Mouse (Mus musculus): Measurements from ENCODE around the gene Bcl2l1. TPM values are rescaled to one million over a fixed set of nuclear protein-coding genes. Genes with fewer than 3 reads are reported as not detected.

Gene Bcl2l1
- polyA plus RNA-seq, 1 experiment from 2014 or later, result 85.9 TPM

GRCm38 (mm10) chr2:152814213-152814874 lies 17.2 kb downstream of the Bcl2l1 start:
- H3K4me1 ChIP-seq (replicated peaks), result peaks cover 74% of the 10 kb centered on the region
- peaks cover 8% of the 10 kb centered on the region for H3K36me3 ChIP-seq
- peak; percentile 69 for ATAC-seq (ENCODE audit: insufficient number of reproducible peaks, low FRiP score)
- H3K9me3 ChIP-seq (replicated peaks), result no peaks in the 10 kb centered on the region
- peak overlapping the region; percentile 73 for H3K27ac ChIP-seq (ENCODE audit: poor library complexity, severe bottlenecking)
- no peaks in the 10 kb centered on the region for H3K27me3 ChIP-seq (replicated peaks)
- WGBS, result 49% methylated on average over 6 of the region's 6 CpGs
- H3K9ac ChIP-seq, result no peak overlapping the region
- H3K4me3 ChIP-seq, result no peak overlapping the region
- H3K4me2 ChIP-seq, result no peak overlapping the region

- Histone ChIP-seq H3K27ac (ENCODE audit: poor library complexity, severe bottlenecking) (0 out of 2 replicates have a peak overlapping the region, but pooled peaks have one; percentile 73), H3K36me3 (no peaks in the 10 kb centered on the region), H3K9ac (no peak overlapping the region), H3K9me3 (replicated peaks) (no peaks in the 10 kb centered on the region), H3K4me2 (no peak overlapping the region), H3K27me3 (replicated peaks) (no peaks in the 10 kb centered on the region), H3K4me3 (no peak overlapping the region), H3K4me1 (replicated peaks) (peaks cover 64% of the 10 kb centered on the region)
- WGBS, result 90% methylated on average over 1 of the region's 1 CpGs
- ATAC-seq (ENCODE audit: insufficient number of reproducible peaks, low FRiP score), result no peak
Measured at GRCm38 (mm10) chr2:152813232-152813631, 18.3 kb downstream of the Bcl2l1 start.

GRCm38 (mm10) chr2:152811336-152812165 lies 20.0 kb downstream of the Bcl2l1 start:
- 45% methylated on average over 3 of the region's 3 CpGs for WGBS
- no peaks in the 10 kb centered on the region for H3K27me3 ChIP-seq (replicated peaks)
- no peaks in the 10 kb centered on the region for H3K36me3 ChIP-seq
- no peak overlapping the region for H3K4me3 ChIP-seq
- H3K4me2 ChIP-seq, result no peak overlapping the region
- peak overlapping the region; percentile 40 for H3K27ac ChIP-seq (ENCODE audit: poor library complexity, severe bottlenecking)
- peak; percentile 79 for ATAC-seq (ENCODE audit: insufficient number of reproducible peaks, low FRiP score)
- 0 out of 2 replicates have a peak overlapping the region, but pooled peaks have one; percentile 13 for H3K9ac ChIP-seq
- H3K4me1 ChIP-seq (replicated peaks), result peaks cover 50% of the 10 kb centered on the region
- no peaks in the 10 kb centered on the region for H3K9me3 ChIP-seq (replicated peaks)

DNA sequence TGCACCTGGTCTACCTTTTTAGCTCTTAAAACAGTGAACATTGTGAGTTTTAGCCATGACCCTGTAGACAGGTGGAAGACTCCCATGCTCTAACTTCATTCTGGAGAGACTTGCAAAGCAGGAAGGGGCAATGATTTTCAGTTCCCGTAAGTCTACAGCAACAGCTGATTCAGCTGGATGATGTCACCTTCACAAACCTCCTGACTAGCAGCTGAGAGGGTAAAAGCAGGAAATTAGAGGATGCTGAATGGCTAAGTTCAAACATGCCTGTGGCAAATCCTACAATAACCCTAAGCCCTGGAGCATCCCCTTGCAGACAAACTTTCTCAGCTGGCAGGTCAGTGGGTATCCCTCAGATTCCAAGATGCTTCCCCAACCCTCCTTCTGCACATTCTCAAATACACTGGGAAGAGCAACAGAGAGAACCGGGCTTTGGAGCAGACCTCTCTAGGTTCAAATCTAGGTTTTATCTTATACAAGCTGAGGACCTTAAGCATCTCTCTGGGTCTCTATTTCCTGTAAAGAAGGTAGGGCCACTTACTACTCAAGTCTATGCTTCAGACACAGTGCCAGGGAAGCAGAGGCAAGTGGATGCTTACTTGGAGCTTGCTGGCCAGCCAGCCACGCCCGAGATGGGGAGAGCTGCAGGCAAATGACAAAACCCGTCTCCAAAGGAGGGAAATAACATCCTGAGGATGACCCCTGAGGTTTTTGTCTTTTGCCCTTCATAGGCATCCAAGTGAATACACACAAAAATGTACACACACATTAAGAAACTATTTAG lies 21.2 kb downstream of the Bcl2l1 start:
- WGBS, result 64% methylated on average over 5 of the region's 5 CpGs
- H3K27me3 ChIP-seq (replicated peaks), result no peaks in the 10 kb centered on the region
- no peak overlapping the region for H3K4me3 ChIP-seq
- no peak for ATAC-seq (ENCODE audit: insufficient number of reproducible peaks, low FRiP score)
- H3K4me1 ChIP-seq (replicated peaks), result peaks cover 52% of the 10 kb centered on the region
- 0 out of 2 replicates have a peak overlapping the region, but pooled peaks have one; percentile 9 for H3K4me2 ChIP-seq
- no peak overlapping the region for H3K9ac ChIP-seq
- H3K36me3 ChIP-seq, result no peaks in the 10 kb centered on the region
- H3K9me3 ChIP-seq (replicated peaks), result no peaks in the 10 kb centered on the region
- peak overlapping the region; percentile 40 for H3K27ac ChIP-seq (ENCODE audit: poor library complexity, severe bottlenecking)

DNA sequence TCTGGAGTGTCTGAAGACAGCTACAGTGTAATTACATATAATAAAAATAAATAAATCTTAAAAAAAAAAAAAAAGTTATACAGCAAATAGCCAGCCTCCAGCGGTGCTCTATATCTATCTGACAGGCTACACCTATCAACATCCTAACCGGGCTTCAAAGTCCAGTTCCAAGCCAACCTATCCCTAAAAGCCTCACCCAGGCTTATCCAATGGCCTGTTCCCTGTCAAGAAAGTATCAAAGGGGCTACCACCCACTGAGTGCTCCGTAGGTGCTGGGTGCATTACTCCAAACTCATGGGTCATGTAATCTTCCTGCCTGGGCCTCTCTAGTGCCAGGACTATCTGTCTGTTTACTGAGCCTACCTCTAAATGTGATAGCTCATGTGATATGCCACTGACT lies 23.4 kb downstream of the Bcl2l1 start:
- no peaks in the 10 kb centered on the region for H3K36me3 ChIP-seq
- 61% methylated on average over 3 of the region's 3 CpGs for WGBS
- no peak overlapping the region for H3K27ac ChIP-seq (ENCODE audit: poor library complexity, severe bottlenecking)
- no peak for ATAC-seq (ENCODE audit: insufficient number of reproducible peaks, low FRiP score)
- H3K9me3 ChIP-seq (replicated peaks), result no peaks in the 10 kb centered on the region
- H3K4me2 ChIP-seq, result no peak overlapping the region
- no peak overlapping the region for H3K4me3 ChIP-seq
- peaks cover 57% of the 10 kb centered on the region for H3K4me1 ChIP-seq (replicated peaks)
- no peaks in the 10 kb centered on the region for H3K27me3 ChIP-seq (replicated peaks)
- no peak overlapping the region for H3K9ac ChIP-seq

- 56% methylated on average over 2 of the region's 2 CpGs for WGBS
- peaks cover 48% of the 10 kb centered on the region for H3K4me1 ChIP-seq (replicated peaks)
- peak overlapping the region; percentile 6; the same call in 1 of the 2 replicates for H3K27ac ChIP-seq (ENCODE audit: poor library complexity, severe bottlenecking)
- ATAC-seq (ENCODE audit: insufficient number of reproducible peaks, low FRiP score), result no peak
- no peak overlapping the region for H3K4me3 ChIP-seq
- H3K27me3 ChIP-seq (replicated peaks), result no peaks in the 10 kb centered on the region
- H3K9ac ChIP-seq, result no peak overlapping the region
- no peaks in the 10 kb centered on the region for H3K36me3 ChIP-seq
- no peaks in the 10 kb centered on the region for H3K9me3 ChIP-seq (replicated peaks)
- no peak overlapping the region for H3K4me2 ChIP-seq
Measured at GRCm38 (mm10) chr2:152806037-152806436, 25.5 kb downstream of the Bcl2l1 start.

DNA sequence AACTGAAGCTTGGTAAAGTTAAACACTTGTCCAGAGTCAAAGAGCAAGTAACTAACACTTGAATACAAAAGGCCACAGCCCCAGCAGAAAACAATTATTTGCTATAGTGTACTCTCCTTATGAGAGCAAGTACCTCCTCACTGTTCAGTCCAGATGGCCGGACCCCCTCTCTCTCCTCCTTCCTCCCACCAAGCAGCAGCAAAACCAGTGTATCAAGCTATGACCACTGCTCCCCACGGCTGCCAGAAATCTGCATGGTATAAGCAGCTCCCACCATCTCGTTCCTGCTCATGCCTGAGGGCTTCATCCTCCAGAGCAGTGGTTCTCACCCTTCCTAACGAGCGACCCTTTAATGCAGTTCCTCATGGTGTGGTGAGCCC lies 26.4 kb downstream of the Bcl2l1 start:
- Histone ChIP-seq H3K4me3 (no peak overlapping the region), H3K9me3 (replicated peaks) (no peaks in the 10 kb centered on the region), H3K9ac (0 out of 2 replicates have a peak overlapping the region, but pooled peaks have one; percentile 56), H3K4me1 (replicated peaks) (peaks cover 41% of the 10 kb centered on the region), H3K4me2 (no peak overlapping the region), H3K27ac (ENCODE audit: poor library complexity, severe bottlenecking) (peak overlapping the region; percentile 70; the same call in 1 of the 2 replicates), H3K27me3 (replicated peaks) (no peaks in the 10 kb centered on the region), H3K36me3 (no peaks in the 10 kb centered on the region)
- WGBS, result 55% methylated on average over 5 of the region's 5 CpGs
- ATAC-seq (ENCODE audit: insufficient number of reproducible peaks, low FRiP score), result no peak

DNA sequence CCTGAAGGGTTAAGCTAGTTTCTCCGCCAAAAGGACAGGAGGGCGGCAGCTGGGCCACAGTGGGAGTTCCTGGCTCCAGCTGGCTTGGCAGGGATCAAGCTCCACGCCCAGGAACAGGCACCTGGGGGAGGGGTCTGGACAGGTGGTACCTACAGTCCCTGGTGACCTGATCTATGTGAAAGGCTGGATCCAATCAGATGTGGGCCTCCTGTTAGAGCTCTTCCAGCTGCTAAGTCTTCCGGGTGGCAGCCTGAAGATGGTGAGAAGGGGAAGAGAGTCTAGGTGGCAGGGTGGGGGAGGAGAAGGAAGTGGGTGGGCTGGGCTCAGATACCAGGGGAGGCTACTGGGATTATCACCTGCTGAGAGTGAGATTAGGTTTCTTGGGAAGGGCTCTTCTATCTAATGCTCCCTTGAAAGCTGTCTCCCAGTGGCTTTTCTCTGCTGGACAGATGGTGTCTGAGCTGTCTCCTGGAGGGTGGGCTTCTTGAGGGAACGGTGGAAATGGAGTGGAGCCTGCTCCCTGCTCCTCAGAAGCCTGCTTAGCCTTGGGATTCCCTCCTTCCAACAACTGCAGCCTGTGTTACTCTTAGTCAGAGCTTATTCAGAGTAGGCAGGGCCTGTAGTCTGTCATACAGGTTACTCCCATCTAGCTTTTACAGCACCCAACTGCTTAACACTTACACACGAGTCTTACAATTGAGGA lies 27.0 kb downstream of the Bcl2l1 start:
- WGBS, result 14% methylated on average over 6 of the region's 6 CpGs
- Histone ChIP-seq H3K9me3 (replicated peaks) (no peaks in the 10 kb centered on the region), H3K4me3 (no peak overlapping the region), H3K4me1 (replicated peaks) (peaks cover 40% of the 10 kb centered on the region), H3K4me2 (0 out of 2 replicates have a peak overlapping the region, but pooled peaks have one; percentile 11), H3K27ac (ENCODE audit: poor library complexity, severe bottlenecking) (peak overlapping the region; percentile 70), H3K27me3 (replicated peaks) (no peaks in the 10 kb centered on the region), H3K36me3 (no peaks in the 10 kb centered on the region), H3K9ac (peak overlapping the region; percentile 56; the same call in 1 of the 2 replicates)
- ATAC-seq (ENCODE audit: insufficient number of reproducible peaks, low FRiP score), result no peak; the same call in 1 of the 2 replicates

DNA sequence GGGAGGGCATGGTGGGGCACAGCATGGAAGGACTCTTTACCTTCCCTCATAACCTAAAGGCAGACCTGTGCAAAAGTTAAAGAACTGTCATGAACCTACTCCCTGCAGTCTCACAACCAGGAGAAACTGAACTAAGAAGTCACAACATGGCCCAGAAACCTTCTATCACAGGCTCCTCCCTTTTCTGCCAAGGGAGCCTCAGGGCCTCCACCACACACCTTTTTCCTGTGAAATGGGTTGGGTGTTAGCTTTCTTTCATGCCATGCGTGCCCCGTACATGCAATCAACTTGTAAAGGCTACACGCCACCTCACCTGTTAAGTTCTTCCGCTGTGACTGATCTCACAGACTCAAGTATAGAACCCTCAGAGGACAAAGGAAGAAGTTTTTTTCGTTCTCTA lies 28.4 kb downstream of the Bcl2l1 start:
- Histone ChIP-seq H3K4me3 (no peak overlapping the region), H3K4me1 (replicated peaks) (peaks cover 37% of the 10 kb centered on the region), H3K9ac (no peak overlapping the region), H3K9me3 (replicated peaks) (no peaks in the 10 kb centered on the region), H3K27me3 (replicated peaks) (no peaks in the 10 kb centered on the region), H3K36me3 (no peaks in the 10 kb centered on the region), H3K4me2 (no peak overlapping the region), H3K27ac (ENCODE audit: poor library complexity, severe bottlenecking) (no peak overlapping the region)
- 84% methylated on average over 5 of the region's 5 CpGs for WGBS
- ATAC-seq (ENCODE audit: insufficient number of reproducible peaks, low FRiP score), result no peak

- no peak overlapping the region for H3K9ac ChIP-seq
- whole genome bisulfite sequencing, result 93% methylated on average over 10 of the region's 10 CpGs
- H3K27ac ChIP-seq (ENCODE audit: poor library complexity, severe bottlenecking), result no peak overlapping the region
- H3K4me2 ChIP-seq, result no peak overlapping the region
- H3K4me1 ChIP-seq (replicated peaks), result peaks cover 43% of the 10 kb centered on the region
- H3K4me3 ChIP-seq, result no peak overlapping the region
- no peak for ATAC-seq (ENCODE audit: insufficient number of reproducible peaks, low FRiP score)
- no peaks in the 10 kb centered on the region for H3K27me3 ChIP-seq (replicated peaks)
- H3K9me3 ChIP-seq (replicated peaks), result no peaks in the 10 kb centered on the region
- no peaks in the 10 kb centered on the region for H3K36me3 ChIP-seq
Measured at GRCm38 (mm10) chr2:152802303-152802702, 29.2 kb downstream of the Bcl2l1 start.
